ENCODE assay signal across 1 mouse cellular context in genomic region chr17:22153951-22154350, GRCm38 (mm10). TPM values are rescaled to one million over a fixed set of nuclear protein-coding genes. Genes with fewer than 3 reads are reported as not detected.
"Had no signal": no experiment of that assay in that cellular context is flagged by ENCODE, and none has a peak within 500 bp of the region (broad histone marks: within the 10 kb centered on the region; RNA-seq: fewer than 3 reads in every experiment).

No protein-coding gene starts in this region.

RNA-seq across cellular contexts. Expression of gene Zfp947, which starts 12.0 kb away (rescaled TPM):
- polyA plus RNA-seq: erythroblast, embryonic 14.5 days had no signal
